Mouse (Mus musculus) myocyte (in vitro differentiated cells): Measurements from ENCODE around the gene Parm1.

Source experiments
- CEBPB ChIP-seq: IDR thresholded peaks from 2 replicates; pipeline ENCODE4 v1.6.1; 2011; ENCODE audit warnings: mild to moderate bottlenecking, moderate library complexity; ENCODE audit not compliant: poor library complexity, insufficient read depth, severe bottlenecking
- E2F4 ChIP-seq: IDR thresholded peaks from one replicate; pipeline ENCODE4 v1.6.1; 2011; ENCODE audit warnings: mild to moderate bottlenecking, control low read depth, moderate library complexity; ENCODE audit not compliant: insufficient read depth
- MAX ChIP-seq: IDR thresholded peaks from one replicate; pipeline ENCODE4 v1.6.1; 2011; ENCODE audit warnings: low read depth, mild to moderate bottlenecking, control low read depth
- MYOD1 ChIP-seq, 3 experiments: IDR thresholded peaks; one replicate each; pipeline ENCODE4 v1.6.1; 2011; ENCODE audit warnings: control low read depth in 2 of 3, low read depth in 2 of 3, mild to moderate bottlenecking in 2 of 3, moderate library complexity in 1 of 3; ENCODE audit not compliant: insufficient read length in 2 of 3, control insufficient read depth in 1 of 3
- MYOG ChIP-seq, 3 experiments: IDR thresholded peaks; one replicate each; pipeline ENCODE4 v1.6.1; 2011; ENCODE audit warnings: control low read depth in 2 of 3, low read depth in 2 of 3, mild to moderate bottlenecking in 2 of 3; ENCODE audit not compliant: insufficient read length in 2 of 3, control insufficient read depth in 1 of 3, insufficient read depth in 1 of 3
- POLR2A ChIP-seq: IDR thresholded peaks from one replicate; pipeline ENCODE4 v1.6.1; 2011; ENCODE audit warnings: low read depth, mild to moderate bottlenecking, control low read depth, moderate library complexity; ENCODE audit not compliant: insufficient read length
- POLR2AphosphoS2 ChIP-seq: IDR thresholded peaks from one replicate; pipeline ENCODE4 v1.6.1; 2011; ENCODE audit warnings: low read depth, control low read depth; ENCODE audit not compliant: insufficient read length
- REST ChIP-seq: IDR thresholded peaks from one replicate; pipeline ENCODE4 v1.6.1; 2011; ENCODE audit warnings: mild to moderate bottlenecking, control low read depth, moderate library complexity; ENCODE audit not compliant: insufficient read depth, insufficient read length
- SRF ChIP-seq: IDR thresholded peaks from one replicate; pipeline ENCODE4 v1.6.1; 2011; ENCODE audit warnings: low read depth; ENCODE audit not compliant: control insufficient read depth, insufficient read length
- TCF12 ChIP-seq: IDR thresholded peaks from one replicate; pipeline ENCODE4 v1.6.1; 2011; ENCODE audit warnings: mild to moderate bottlenecking, control low read depth; ENCODE audit not compliant: poor library complexity, insufficient read depth, severe bottlenecking
- TCF3 ChIP-seq: IDR thresholded peaks from one replicate; pipeline ENCODE4 v1.6.1; 2011; ENCODE audit warnings: low read depth, control low read depth; ENCODE audit not compliant: insufficient read length
- USF1 ChIP-seq: IDR thresholded peaks from one replicate; pipeline ENCODE4 v1.6.1; 2011; ENCODE audit warnings: low read depth, mild to moderate bottlenecking, control low read depth, moderate library complexity

GRCm38 (mm10) chr5:91655263-91655662, 137.8 kb downstream of the Parm1 start:
- no peak for TF ChIP-seq POLR2A
- no peak for TF ChIP-seq USF1
- no peak for TF ChIP-seq POLR2AphosphoS2
- TF ChIP-seq MYOD1 (IDR thresholded peaks at IDR 0.05; ENCODE audit: control insufficient read depth in 1 of 3, insufficient read length in 2 of 3, low read depth in 2 of 3) = no peak
- no peak for TF ChIP-seq MAX
- TF ChIP-seq TCF12 = no peak
- no peak for TF ChIP-seq E2F4
- TF ChIP-seq MYOG (IDR thresholded peaks at IDR 0.05; ENCODE audit: control insufficient read depth in 1 of 3, insufficient read depth in 1 of 3, insufficient read length in 2 of 3, low read depth in 2 of 3) = no peak
- TF ChIP-seq TCF3 = no peak
- TF ChIP-seq REST = no peak
- no peak for TF ChIP-seq SRF
- TF ChIP-seq CEBPB = no peak
